Mouse (Mus musculus) B cell, adult 62 days (primary cell): Measurements from ENCODE around the gene Olfr1315-ps1. TPM values are rescaled to one million over a fixed set of nuclear protein-coding genes. Genes with fewer than 3 reads are reported as not detected.

Experiments used
- total RNA-seq: library from RNA; stranded (reverse); gene quantifications from 4 replicates; pipeline ENCODE4 v1.2.4, GENCODE M21; 2023

Gene Olfr1315-ps1
- total RNA-seq = not detected in 4 replicates

DNA sequence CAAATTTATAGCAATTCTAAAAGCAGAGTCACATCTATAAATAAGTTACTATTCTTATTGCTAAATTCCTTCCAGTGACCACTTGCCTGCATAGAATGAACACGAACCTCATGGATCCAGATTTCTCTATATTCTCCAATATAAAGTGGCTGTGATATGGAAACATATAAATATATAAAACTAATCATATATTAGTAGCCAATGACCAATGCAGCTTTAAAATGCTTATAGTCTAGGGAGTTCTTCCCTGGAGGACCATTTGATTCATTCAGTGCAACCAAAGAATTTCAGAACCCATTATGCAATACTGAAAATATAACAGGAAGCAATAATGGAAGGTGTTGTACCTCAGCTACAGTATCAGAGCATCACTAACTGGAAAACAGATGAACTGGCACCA, at the start of gene Olfr1315-ps1:
Olfr1315-ps1 (minus strand) TSS at position 101 of the 400 bp plus-strand sequence.

DNA sequence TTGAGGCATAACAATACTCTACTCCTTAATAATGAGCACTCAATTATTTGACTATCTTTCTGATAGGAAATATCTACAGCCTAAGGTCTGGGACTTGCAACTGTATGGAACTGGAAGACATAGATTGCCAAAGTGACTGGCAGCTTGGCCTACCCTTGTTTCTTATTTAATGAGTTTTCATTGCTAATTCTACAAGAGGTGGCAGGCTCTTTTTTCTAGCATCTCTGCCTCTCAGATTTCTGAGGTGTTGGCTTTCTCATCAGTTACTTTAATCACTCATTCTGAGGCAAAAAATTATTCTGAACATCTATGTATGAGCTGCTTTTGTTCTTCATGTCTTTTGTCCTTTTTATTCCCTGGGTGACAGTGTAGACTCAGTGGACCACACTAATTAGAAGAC, 38.7 kb upstream of the Olfr1315-ps1 start, which contains the start of gene Olfr1318:
Olfr1318 (plus strand) TSS at position 301 of the 400 bp plus-strand sequence.

DNA sequence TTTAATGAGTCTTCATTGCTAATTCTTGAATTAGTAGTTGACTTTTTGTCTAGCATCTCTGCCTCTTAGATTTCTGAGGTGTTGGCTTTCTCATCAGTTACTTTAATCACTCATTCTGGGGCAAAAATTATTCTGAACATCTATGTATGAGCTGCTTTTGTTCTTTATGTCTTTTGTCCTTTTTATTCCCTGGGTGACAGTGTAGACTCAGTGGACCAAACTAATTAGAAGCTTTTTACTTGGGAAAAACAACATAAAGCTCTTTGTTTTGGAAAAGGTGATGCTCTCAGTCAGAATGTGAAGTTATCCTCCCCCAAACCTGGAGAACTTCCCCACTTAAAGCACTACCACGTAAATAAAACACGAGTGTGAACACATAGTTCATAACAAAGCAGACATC, 24.8 kb upstream of the Olfr1315-ps1 start, which contains the start of gene Olfr1317:
Olfr1317 (plus strand) TSS at position 301 of the 400 bp plus-strand sequence.

DNA sequence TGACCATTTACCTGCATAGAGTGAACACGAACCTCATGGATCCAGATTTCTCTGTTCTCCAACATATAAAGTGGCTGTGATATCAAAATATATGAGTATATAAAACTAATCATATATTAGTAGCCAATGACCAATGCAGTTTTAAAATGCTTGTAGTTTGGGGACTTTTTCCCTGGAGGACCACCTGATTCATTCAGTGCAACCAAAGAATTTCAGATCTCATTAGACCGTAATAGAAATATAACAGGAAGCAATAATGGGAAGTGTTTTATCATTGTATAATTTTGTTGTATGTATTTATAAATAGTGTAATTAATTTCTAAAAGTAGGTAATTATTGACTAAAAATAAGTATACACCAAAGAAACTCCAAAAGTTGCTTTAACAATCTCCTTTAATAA, 19.6 kb upstream of the Olfr1315-ps1 start, which contains the start of gene Olfr1316:
Olfr1316 (minus strand) TSS at position 101 of the 400 bp plus-strand sequence.

DNA sequence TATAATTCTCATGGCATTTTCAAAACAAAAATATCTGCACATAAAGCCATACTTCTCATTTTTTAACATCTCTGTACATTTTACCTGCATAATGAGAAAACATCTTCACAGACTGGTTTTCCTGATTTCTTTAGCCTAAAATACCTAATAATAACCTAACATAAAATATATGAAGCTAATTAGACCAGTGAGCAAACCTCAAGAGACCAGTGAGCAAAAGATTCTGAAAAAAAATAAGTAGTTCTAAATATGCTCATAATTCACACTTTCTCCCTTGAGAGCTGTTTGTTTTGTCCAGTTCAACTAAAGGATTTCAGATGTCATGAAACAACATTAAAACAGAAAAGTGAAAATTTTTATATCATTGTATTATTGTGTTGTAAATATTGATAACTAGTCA, 18.6 kb downstream of the Olfr1315-ps1 start, which contains the start of gene Olfr1314:
Olfr1314 (minus strand) TSS at position 101 of the 400 bp plus-strand sequence.

DNA sequence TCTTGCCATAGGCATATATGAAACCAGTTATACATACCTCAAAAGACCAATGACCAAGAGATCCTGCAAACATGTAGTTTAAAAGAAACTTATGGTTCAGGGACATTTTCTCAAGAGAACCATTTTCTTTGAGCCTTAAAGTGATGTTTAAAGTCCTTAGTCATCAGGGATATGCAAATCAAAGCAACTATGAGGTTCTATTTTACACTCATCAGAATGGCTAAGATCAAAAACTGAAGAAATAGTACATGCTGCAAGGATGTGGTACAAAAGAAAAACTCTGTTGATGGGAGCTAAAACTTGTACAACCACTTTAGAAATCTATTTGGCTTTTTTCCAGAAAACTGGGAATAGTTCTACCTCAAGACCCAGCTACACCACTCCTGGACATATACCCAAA, 37.5 kb downstream of the Olfr1315-ps1 start, which contains the start of gene Olfr1313:
Olfr1313 (minus strand) TSS at position 101 of the 400 bp plus-strand sequence.

Other genes starting within 250 kb of the Olfr1315-ps1 start
- gene Olfr1305, start 238.3 kb downstream of the Olfr1315-ps1 start, total RNA-seq = not detected in 4 replicates
- gene Olfr1306, start 199.2 kb downstream of the Olfr1315-ps1 start, total RNA-seq = not detected in 4 replicates
- gene Olfr1307, start 166.0 kb downstream of the Olfr1315-ps1 start, total RNA-seq = 0.03 to 0.06 TPM in 2 of 4 replicates, not detected in the others
- gene Olfr1308, start 150.5 kb downstream of the Olfr1315-ps1 start, total RNA-seq = not detected in 4 replicates
- gene Olfr1309, start 125.2 kb downstream of the Olfr1315-ps1 start, total RNA-seq = not detected in 4 replicates
- not detected in 4 replicates for gene Olfr1310, start 102.7 kb downstream of the Olfr1315-ps1 start, total RNA-seq
- not detected in 4 replicates for gene Olfr1311, start 91.0 kb downstream of the Olfr1315-ps1 start, total RNA-seq
- gene Olfr1312, start 65.2 kb downstream of the Olfr1315-ps1 start, total RNA-seq = not detected in 4 replicates
- gene Olfr1313, start 37.6 kb downstream of the Olfr1315-ps1 start, total RNA-seq = not detected in 4 replicates
- not detected in 4 replicates for gene Olfr1314, start 18.7 kb downstream of the Olfr1315-ps1 start, total RNA-seq
- gene Olfr1316, start 19.5 kb upstream of the Olfr1315-ps1 start, total RNA-seq = not detected in 4 replicates
- gene Olfr1317, start 24.9 kb upstream of the Olfr1315-ps1 start, total RNA-seq = not detected in 4 replicates
- not detected in 4 replicates for gene Olfr1318, start 38.8 kb upstream of the Olfr1315-ps1 start, total RNA-seq
- 8.8 to 11.3 TPM (median 9.9 TPM) in 4 replicates for gene Lpcat4, start 124.0 kb upstream of the Olfr1315-ps1 start, total RNA-seq
- not detected in 4 replicates for gene Nutm1, start 143.9 kb upstream of the Olfr1315-ps1 start, total RNA-seq
- gene Nop10, start 146.5 kb upstream of the Olfr1315-ps1 start, total RNA-seq = 66.2 to 72.1 TPM (median 69.1 TPM) in 4 replicates
- gene Slc12a6, start 150.4 kb upstream of the Olfr1315-ps1 start, total RNA-seq = 319 to 321 TPM (median 320 TPM) in 4 replicates
- gene Gm21985, start 150.9 kb upstream of the Olfr1315-ps1 start, total RNA-seq = 0.40 to 1.4 TPM (median 1.3 TPM) in 3 of 4 replicates, not detected in the other